Mouse (Mus musculus): ENCODE data around the gene Banp. TPM values are rescaled to one million over a fixed set of nuclear protein-coding genes. Genes with fewer than 3 reads are reported as not detected.

Banp gene
- polyA plus RNA-seq, 2 experiments: 33.2 to 97.7 TPM

DNA sequence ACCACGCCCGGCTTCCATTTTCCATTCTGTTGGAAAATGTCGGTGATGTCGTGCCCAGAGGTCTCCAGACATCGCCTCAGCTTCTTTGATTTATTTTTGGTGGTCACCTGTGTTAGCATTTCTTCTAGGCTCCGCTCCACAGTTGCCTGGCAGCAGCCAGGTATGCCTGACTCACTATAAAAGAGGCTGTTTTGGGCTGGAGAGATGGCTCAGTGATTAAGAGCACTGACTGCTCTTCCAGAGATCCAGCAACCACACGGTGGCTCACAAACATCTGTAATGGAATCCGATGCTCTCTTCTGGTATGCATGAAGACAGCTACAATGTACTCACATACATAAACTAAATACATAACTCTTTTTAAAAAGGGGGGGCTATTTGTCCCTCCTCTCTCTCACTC is 23.3 kb upstream of the Banp start:
- DNase-seq (ENCODE audit: low spot score) (no peak), ATAC-seq (ENCODE audit: low FRiP score, low read depth) (no peak)
- 67% methylated on average over 8 of the region's 8 CpGs for WGBS
- no peak overlapping the region for H3K4me3 ChIP-seq (replicated peaks; ENCODE audit: low read length)
- H3K9ac ChIP-seq (ENCODE audit: low read depth, low read length, severe bottlenecking): no peak overlapping the region
- TF ChIP-seq POLR2A (IDR thresholded peaks at IDR 0.05; ENCODE audit: borderline replicate concordance, extremely low read depth, insufficient read depth, insufficient read length): no peak
- H3K4me1 ChIP-seq (ENCODE audit: control insufficient read depth, insufficient read depth, low read length): no peaks in the 10 kb centered on the region
- no peaks in the 10 kb centered on the region for H3K27me3 ChIP-seq (ENCODE audit: control insufficient read depth, insufficient read depth, low read length)
- no peaks in the 10 kb centered on the region for H3K36me3 ChIP-seq (ENCODE audit: control insufficient read depth, insufficient read depth, low read length)
- H3K9me3 ChIP-seq (ENCODE audit: control insufficient read depth, low read length): no peaks in the 10 kb centered on the region
- no peak overlapping the region for H3K4me2 ChIP-seq (replicated peaks; ENCODE audit: low read depth, low read length, severe bottlenecking)
- no peak overlapping the region for H3K27ac ChIP-seq (replicated peaks; ENCODE audit: low read depth, low read length)

DNA sequence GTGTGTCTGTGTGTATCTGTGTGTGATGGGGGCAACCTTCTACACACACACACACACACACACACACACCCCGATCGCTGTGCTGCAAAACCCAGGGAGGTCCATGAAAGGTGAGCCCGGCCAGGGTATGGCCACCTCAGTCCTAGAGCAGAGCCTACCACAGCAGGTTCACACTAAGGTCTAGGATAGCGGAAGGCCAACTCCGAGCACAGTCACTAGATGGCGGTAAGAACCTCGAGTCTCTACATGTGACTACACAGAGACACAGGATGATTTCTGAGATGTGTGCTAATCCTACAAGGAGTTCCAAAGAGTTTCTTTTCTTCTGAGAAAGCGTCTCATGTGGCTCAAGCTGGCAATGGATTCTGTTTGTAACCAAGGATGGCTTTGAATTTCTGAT is 22.2 kb upstream of the Banp start:
- no peak for TF ChIP-seq POLR2A (IDR thresholded peaks at IDR 0.05; ENCODE audit: borderline replicate concordance, extremely low read depth, insufficient read depth, insufficient read length)
- no peaks in the 10 kb centered on the region for H3K4me1 ChIP-seq (ENCODE audit: control insufficient read depth, insufficient read depth, low read length)
- H3K9ac ChIP-seq (ENCODE audit: low read depth, low read length, severe bottlenecking): no peak overlapping the region
- ATAC-seq (ENCODE audit: low FRiP score, low read depth): no peak
- peak; percentile 63 for DNase-seq (ENCODE audit: low spot score)
- H3K4me2 ChIP-seq (replicated peaks; ENCODE audit: low read depth, low read length, severe bottlenecking): no peak overlapping the region
- WGBS: 33% methylated on average over 8 of the region's 8 CpGs
- no peak overlapping the region for H3K4me3 ChIP-seq (replicated peaks; ENCODE audit: low read length)
- H3K27ac ChIP-seq (replicated peaks; ENCODE audit: low read depth, low read length): no peak overlapping the region
- H3K27me3 ChIP-seq (ENCODE audit: control insufficient read depth, insufficient read depth, low read length): no peaks in the 10 kb centered on the region
- no peaks in the 10 kb centered on the region for H3K9me3 ChIP-seq (ENCODE audit: control insufficient read depth, low read length)
- H3K36me3 ChIP-seq (ENCODE audit: control insufficient read depth, insufficient read depth, low read length): no peaks in the 10 kb centered on the region

DNA sequence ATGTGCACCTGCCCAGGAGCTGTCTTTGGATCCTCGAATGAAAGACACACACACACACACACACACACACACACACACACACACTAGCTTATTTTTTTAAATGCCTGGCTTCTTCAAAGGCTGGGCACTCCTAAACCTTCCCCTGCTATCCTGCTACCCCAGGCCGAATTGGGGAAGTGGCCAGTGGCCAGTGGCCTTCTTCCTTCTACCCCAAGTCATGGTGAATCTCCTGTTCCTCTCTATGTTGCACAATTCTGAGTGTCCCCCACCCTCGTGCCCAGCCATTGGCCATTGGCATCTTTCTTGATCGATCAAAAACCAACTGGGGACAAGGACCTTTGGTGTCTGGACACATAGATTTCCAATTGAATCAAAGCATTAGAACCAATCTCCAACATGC is 19.5 kb upstream of the Banp start:
- Histone ChIP-seq H3K36me3 (ENCODE audit: control insufficient read depth, insufficient read depth, low read length) (no peaks in the 10 kb centered on the region), H3K4me1 (ENCODE audit: control insufficient read depth, insufficient read depth, low read length) (no peaks in the 10 kb centered on the region), H3K27me3 (ENCODE audit: control insufficient read depth, insufficient read depth, low read length) (no peaks in the 10 kb centered on the region), H3K27ac (replicated peaks; ENCODE audit: low read depth, low read length) (no peak overlapping the region), H3K9ac (ENCODE audit: low read depth, low read length, severe bottlenecking) (no peak overlapping the region), H3K9me3 (ENCODE audit: control insufficient read depth, low read length) (no peaks in the 10 kb centered on the region), H3K4me3 (replicated peaks; ENCODE audit: low read length) (no peak overlapping the region), H3K4me2 (replicated peaks; ENCODE audit: low read depth, low read length, severe bottlenecking) (no peak overlapping the region)
- TF ChIP-seq POLR2A (IDR thresholded peaks at IDR 0.05; ENCODE audit: borderline replicate concordance, extremely low read depth, insufficient read depth, insufficient read length): no peak
- ATAC-seq (ENCODE audit: low FRiP score, low read depth): no peak
- 74% methylated on average over 4 of the region's 4 CpGs for WGBS
- no peak for DNase-seq (ENCODE audit: low spot score)

DNA sequence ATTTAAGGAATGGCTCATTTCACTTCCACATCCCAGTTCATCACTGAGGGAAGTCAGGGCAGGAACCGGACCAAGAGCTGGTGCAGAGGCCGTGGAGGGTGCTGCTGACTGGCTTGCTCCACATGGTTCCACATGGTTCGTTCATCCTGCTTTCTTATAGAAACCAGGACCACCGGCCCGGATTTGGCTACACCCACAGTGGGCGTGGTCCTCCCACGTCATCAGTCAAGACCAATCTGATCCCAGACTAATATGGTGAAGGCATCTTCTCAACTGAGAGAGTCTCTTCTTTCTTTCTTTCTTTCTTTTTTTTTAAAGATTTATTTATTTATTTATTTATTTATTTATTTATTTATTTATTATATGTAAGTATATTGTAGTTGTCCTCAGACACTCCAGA is 18.0 kb upstream of the Banp start:
- DNase-seq (ENCODE audit: low spot score) (no peak), ATAC-seq (ENCODE audit: low FRiP score, low read depth) (no peak)
- Histone ChIP-seq H3K4me2 (replicated peaks; ENCODE audit: low read depth, low read length, severe bottlenecking) (no peak overlapping the region), H3K4me1 (ENCODE audit: control insufficient read depth, insufficient read depth, low read length) (0 out of 2 replicates have a peak, but pooled peaks cover 2% of the 10 kb centered on the region), H3K36me3 (ENCODE audit: control insufficient read depth, insufficient read depth, low read length) (no peaks in the 10 kb centered on the region), H3K9ac (ENCODE audit: low read depth, low read length, severe bottlenecking) (no peak overlapping the region), H3K27me3 (ENCODE audit: control insufficient read depth, insufficient read depth, low read length) (no peaks in the 10 kb centered on the region), H3K4me3 (replicated peaks; ENCODE audit: low read length) (no peak overlapping the region), H3K27ac (replicated peaks; ENCODE audit: low read depth, low read length) (no peak overlapping the region), H3K9me3 (ENCODE audit: control insufficient read depth, low read length) (no peaks in the 10 kb centered on the region)
- WGBS: 86% methylated on average over 7 of the region's 7 CpGs
- TF ChIP-seq POLR2A (IDR thresholded peaks at IDR 0.05; ENCODE audit: borderline replicate concordance, extremely low read depth, insufficient read depth, insufficient read length): no peak

DNA sequence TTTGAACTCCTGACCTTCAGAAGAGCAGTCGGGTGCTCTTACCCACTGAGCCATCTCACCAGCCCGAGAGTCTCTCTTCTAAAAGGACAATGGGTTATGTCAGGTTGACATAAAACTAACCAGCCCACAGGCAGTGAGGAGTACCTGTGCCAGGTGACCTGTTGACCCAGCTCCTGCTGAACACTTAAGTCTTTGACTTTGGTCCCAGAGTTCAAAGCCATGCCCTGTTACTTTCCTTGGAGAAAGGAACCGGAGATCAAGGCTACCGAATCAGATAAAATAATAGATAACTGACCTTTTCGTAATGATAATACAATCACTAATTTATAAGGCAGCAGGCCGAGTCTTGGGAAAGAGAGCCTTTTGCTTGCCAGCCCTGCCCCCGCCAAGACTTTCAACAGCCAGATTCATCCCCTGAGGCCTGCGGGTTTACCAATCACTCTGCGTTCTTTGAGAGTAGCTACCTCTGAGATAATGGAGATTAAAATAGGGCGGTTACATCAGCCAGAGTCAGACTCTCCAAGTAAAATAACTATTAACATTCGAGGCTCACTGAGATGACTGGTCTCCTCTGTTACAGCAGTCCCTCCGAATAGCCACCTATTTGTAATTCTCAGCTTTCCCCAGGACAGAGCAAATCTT is 17.4 kb upstream of the Banp start:
- Histone ChIP-seq H3K9ac (ENCODE audit: low read depth, low read length, severe bottlenecking) (no peak overlapping the region), H3K27me3 (ENCODE audit: control insufficient read depth, insufficient read depth, low read length) (no peaks in the 10 kb centered on the region), H3K4me2 (replicated peaks; ENCODE audit: low read depth, low read length, severe bottlenecking) (no peak overlapping the region), H3K27ac (replicated peaks; ENCODE audit: low read depth, low read length) (no peak overlapping the region), H3K9me3 (ENCODE audit: control insufficient read depth, low read length) (no peaks in the 10 kb centered on the region), H3K4me1 (ENCODE audit: control insufficient read depth, insufficient read depth, low read length) (0 out of 2 replicates have a peak, but pooled peaks cover 2% of the 10 kb centered on the region), H3K4me3 (replicated peaks; ENCODE audit: low read length) (no peak overlapping the region), H3K36me3 (ENCODE audit: control insufficient read depth, insufficient read depth, low read length) (no peaks in the 10 kb centered on the region)
- no peak for ATAC-seq (ENCODE audit: low FRiP score, low read depth)
- 81% methylated on average over 12 of the region's 12 CpGs for WGBS
- TF ChIP-seq POLR2A (IDR thresholded peaks at IDR 0.05; ENCODE audit: borderline replicate concordance, extremely low read depth, insufficient read depth, insufficient read length): no peak
- no peak for DNase-seq (ENCODE audit: low spot score)
